Mouse (Mus musculus): ENCODE measurements around the gene Palm2. TPM values are rescaled to one million over a fixed set of nuclear protein-coding genes. Genes with fewer than 3 reads are reported as not detected.
A peak's percentile ranks its signal among the peaks of the same experiment; 100 is the strongest.
"Not testable (repeated sequence)": the region's sequence is repeated elsewhere in the genome, so short reads cannot be mapped to it uniquely, and the experiment has no call there.

Palm2 gene
- 4.9 and 7.0 TPM in 2 replicates for polyA plus RNA-seq (2014; fragmentation: Nextera tagmentation; extraction: Ambion mirVana)

DNA sequence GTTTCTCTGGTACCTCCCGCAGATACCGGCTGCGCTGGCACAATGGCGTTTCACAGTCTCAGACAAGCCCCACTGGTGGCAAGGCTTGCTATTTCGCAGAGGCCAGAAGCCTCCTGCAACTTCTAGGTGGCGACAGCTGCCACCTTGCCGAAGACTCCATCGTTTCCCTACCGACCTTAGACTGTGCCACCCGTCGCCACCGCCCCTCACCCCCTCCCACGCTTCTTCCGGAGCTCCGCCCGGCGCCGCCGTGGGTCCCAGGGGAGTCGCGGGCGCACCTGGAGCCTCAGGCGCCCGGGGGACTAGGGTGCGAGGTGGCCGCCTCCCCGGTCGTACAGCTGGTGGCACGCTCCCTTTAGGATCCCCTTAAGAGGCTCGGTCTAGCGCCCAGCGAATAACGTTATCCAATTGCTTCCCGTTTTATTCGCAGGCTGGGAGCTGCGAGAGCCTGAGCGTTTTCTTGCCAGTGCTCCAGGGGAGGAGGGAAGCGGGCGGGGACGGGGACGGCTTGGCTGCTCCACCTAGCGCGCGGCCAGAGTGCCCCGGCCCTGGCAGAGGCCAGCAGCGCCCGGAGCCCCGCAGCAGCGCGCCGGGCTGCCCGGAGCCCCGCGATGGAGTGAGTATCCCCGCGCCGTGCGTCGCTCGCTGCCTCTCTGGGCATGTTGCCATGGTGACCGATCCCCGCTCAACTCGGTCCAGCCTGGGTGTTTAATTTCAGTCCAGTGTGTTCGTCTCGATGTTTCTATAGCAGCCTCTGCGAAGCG is at the start of gene Palm2:
Gene Palm2, plus strand, starts transcription at position 307 of the 764 bp plus-strand sequence.
- Histone ChIP-seq H3K9me3 (replicated peaks; ENCODE audit: control insufficient read depth, low read length) (no peaks in the 10 kb centered on the region), H3K36me3 (replicated peaks; ENCODE audit: control insufficient read depth, insufficient read depth, low read depth, low read length) (no peaks in the 10 kb centered on the region), H3K27ac (replicated peaks; ENCODE audit: low read depth, low read length) (no peak within 1 kb of the TSS), H3K4me3 (ENCODE audit: low read depth, low read length) (peak within 1 kb of the TSS; percentile 61), H3K9ac (replicated peaks; ENCODE audit: low read length) (peak within 1 kb of the TSS; percentile 51), H3K4me2 (ENCODE audit: low read depth, low read length) (peak within 1 kb of the TSS; percentile 99), H3K27me3 (ENCODE audit: control insufficient read depth, insufficient read depth, low read length) (peaks cover 14% of the 10 kb centered on the region), H3K4me1 (ENCODE audit: control insufficient read depth, insufficient read depth, low read length) (no peaks in the 10 kb centered on the region)
- under 1% methylated on average over 65 of the region's 67 CpGs for WGBS
- ATAC-seq (replicated peaks; ENCODE audit: insufficient number of reproducible peaks, low FRiP score, low TSS enrichment, low read depth), result peak; percentile 86
- peak; percentile 83 for DNase-seq (ENCODE audit: low spot score)

DNA sequence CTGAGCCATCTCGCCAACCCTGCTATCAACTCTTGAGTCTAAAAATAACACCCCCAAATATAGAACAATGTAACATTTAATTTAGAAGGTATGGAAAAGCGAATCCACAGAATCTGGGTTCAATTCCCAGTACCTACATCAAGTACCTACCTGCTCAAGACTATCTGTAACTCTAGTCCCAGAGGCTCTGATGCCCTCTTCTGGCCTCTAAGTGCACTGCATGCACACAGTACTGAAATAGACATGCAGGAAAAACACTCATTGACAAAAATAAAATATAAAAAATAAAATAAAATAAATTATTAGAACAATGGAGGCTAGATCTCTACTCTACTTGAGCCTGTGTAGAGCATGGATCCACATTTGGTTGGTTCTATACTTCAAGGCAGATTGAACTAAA is 49.7 kb upstream of the Palm2 start:
- Histone ChIP-seq H3K4me2 (ENCODE audit: low read depth, low read length) (no peak overlapping the region), H3K27ac (replicated peaks; ENCODE audit: low read depth, low read length) (no peak overlapping the region), H3K36me3 (replicated peaks; ENCODE audit: control insufficient read depth, insufficient read depth, low read depth, low read length) (no peaks in the 10 kb centered on the region), H3K9me3 (replicated peaks; ENCODE audit: control insufficient read depth, low read length) (no peaks in the 10 kb centered on the region), H3K27me3 (ENCODE audit: control insufficient read depth, insufficient read depth, low read length) (no peaks in the 10 kb centered on the region), H3K4me3 (ENCODE audit: low read depth, low read length) (no peak overlapping the region), H3K9ac (replicated peaks; ENCODE audit: low read length) (no peak overlapping the region), H3K4me1 (ENCODE audit: control insufficient read depth, insufficient read depth, low read length) (no peaks in the 10 kb centered on the region)
- 90% methylated on average over 2 of the region's 2 CpGs for WGBS
- ATAC-seq (replicated peaks; ENCODE audit: insufficient number of reproducible peaks, low FRiP score, low TSS enrichment, low read depth) (no peak), DNase-seq (ENCODE audit: low spot score) (peak; percentile 40)

DNA sequence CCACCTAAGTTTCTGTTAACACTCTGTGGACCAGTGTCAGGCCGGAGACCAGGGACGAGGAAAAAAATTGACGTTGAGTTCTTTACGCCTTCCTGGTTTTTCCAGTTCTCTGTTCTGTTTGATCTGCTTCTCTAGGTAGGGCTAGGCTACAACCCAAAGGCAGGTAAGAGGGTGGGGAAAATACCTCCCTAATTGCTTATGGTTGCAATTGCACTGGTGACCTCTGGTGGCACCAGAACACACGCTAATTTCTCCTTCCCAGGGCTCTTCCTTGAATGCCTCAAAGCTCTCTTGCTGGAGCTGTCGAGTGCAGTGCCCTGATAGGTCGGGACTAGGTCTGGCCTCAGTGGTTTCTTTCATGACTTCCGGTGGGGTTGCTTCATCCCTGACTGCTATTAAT is 42.9 kb upstream of the Palm2 start:
- DNase-seq (ENCODE audit: low spot score) (no peak), ATAC-seq (replicated peaks; ENCODE audit: insufficient number of reproducible peaks, low FRiP score, low TSS enrichment, low read depth) (no peak)
- H3K27me3 ChIP-seq (ENCODE audit: control insufficient read depth, insufficient read depth, low read length), result no peaks in the 10 kb centered on the region
- no peak overlapping the region for H3K27ac ChIP-seq (replicated peaks; ENCODE audit: low read depth, low read length)
- no peaks in the 10 kb centered on the region for H3K36me3 ChIP-seq (replicated peaks; ENCODE audit: control insufficient read depth, insufficient read depth, low read depth, low read length)
- H3K9me3 ChIP-seq (replicated peaks; ENCODE audit: control insufficient read depth, low read length), result no peaks in the 10 kb centered on the region
- no peak overlapping the region for H3K4me3 ChIP-seq (ENCODE audit: low read depth, low read length)
- 57% methylated on average over 8 of the region's 8 CpGs for WGBS
- H3K4me2 ChIP-seq (ENCODE audit: low read depth, low read length), result no peak overlapping the region
- H3K4me1 ChIP-seq (ENCODE audit: control insufficient read depth, insufficient read depth, low read length), result no peaks in the 10 kb centered on the region
- no peak overlapping the region for H3K9ac ChIP-seq (replicated peaks; ENCODE audit: low read length)

DNA sequence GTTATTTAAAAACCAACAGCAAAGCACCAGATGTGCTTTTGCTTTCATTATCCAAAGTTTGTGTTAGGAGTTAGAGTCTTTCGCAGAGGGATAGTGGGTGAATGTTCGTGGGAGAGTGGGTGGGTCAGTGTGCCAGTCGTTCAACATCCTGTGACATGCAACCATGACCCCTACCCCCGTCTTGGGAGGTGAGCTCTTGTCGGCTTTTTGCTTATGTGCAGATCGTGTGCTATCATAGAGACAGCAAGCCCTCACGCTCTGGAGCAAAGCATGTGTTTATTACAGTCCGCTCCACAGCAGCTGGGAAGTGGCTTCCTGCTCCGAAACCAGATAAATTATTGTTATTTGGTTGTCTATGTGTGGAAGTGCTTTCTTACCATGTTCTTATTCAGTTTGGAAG is 37.6 kb upstream of the Palm2 start:
- Histone ChIP-seq H3K4me2 (ENCODE audit: low read depth, low read length) (no peak overlapping the region), H3K4me1 (ENCODE audit: control insufficient read depth, insufficient read depth, low read length) (no peaks in the 10 kb centered on the region), H3K27ac (replicated peaks; ENCODE audit: low read depth, low read length) (no peak overlapping the region), H3K27me3 (ENCODE audit: control insufficient read depth, insufficient read depth, low read length) (no peaks in the 10 kb centered on the region), H3K4me3 (ENCODE audit: low read depth, low read length) (no peak overlapping the region), H3K36me3 (replicated peaks; ENCODE audit: control insufficient read depth, insufficient read depth, low read depth, low read length) (no peaks in the 10 kb centered on the region), H3K9me3 (replicated peaks; ENCODE audit: control insufficient read depth, low read length) (no peaks in the 10 kb centered on the region), H3K9ac (replicated peaks; ENCODE audit: low read length) (no peak overlapping the region)
- 85% methylated on average over 9 of the region's 9 CpGs for WGBS
- ATAC-seq (replicated peaks; ENCODE audit: insufficient number of reproducible peaks, low FRiP score, low TSS enrichment, low read depth), result no peak
- DNase-seq (ENCODE audit: low spot score), result no peak

DNA sequence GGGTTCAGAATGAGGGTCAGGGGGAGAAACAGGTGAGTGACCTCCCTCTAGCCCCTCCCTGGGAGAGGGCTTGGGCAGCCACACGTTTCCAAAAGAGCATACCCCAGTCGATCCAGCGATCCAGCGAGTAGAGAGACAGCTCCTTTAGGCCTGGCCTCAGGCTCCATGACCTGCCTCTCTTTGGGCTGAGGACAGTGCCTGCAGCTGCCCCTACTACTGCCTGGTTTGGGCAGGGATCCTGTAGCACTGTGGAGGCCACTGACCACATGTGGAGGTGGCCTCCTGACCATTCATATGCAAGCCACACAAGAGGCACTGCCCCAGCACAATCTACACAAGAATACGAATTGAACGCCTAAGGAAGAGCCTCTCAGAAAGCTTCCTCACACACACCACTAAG is 21.7 kb upstream of the Palm2 start:
- not testable (repeated sequence) for ATAC-seq (replicated peaks; ENCODE audit: insufficient number of reproducible peaks, low FRiP score, low TSS enrichment, low read depth); H3K4me2 ChIP-seq (ENCODE audit: low read depth, low read length); H3K27ac ChIP-seq (replicated peaks; ENCODE audit: low read depth, low read length); H3K36me3 ChIP-seq (replicated peaks; ENCODE audit: control insufficient read depth, insufficient read depth, low read depth, low read length); H3K4me3 ChIP-seq (ENCODE audit: low read depth, low read length); H3K9ac ChIP-seq (replicated peaks; ENCODE audit: low read length); DNase-seq (ENCODE audit: low spot score); H3K27me3 ChIP-seq (ENCODE audit: control insufficient read depth, insufficient read depth, low read length); H3K9me3 ChIP-seq (replicated peaks; ENCODE audit: control insufficient read depth, low read length); H3K4me1 ChIP-seq (ENCODE audit: control insufficient read depth, insufficient read depth, low read length)
- 35% methylated on average over 6 of the region's 6 CpGs for WGBS

DNA sequence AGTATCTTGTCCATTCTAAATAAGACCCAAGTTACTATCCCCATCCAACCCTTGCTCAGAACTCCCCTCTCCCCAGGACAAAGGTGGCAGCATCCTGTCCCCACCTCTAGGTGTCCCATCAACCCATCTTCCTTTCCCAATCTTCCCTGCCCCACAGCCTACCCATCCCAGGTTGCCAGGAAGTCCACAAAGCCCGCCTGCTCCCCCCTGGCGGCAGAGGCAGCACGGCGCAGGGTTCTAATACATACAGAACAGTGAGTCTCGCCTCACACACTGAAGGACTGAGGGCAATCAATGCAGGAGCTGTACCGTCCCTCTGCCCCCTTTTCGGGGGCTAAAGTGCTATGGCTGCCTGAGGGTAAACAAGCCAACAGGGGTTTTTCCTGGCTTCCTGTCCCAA is 21.0 kb upstream of the Palm2 start:
- H3K9me3 ChIP-seq (replicated peaks; ENCODE audit: control insufficient read depth, low read length), result no peaks in the 10 kb centered on the region
- no peak overlapping the region for H3K9ac ChIP-seq (replicated peaks; ENCODE audit: low read length)
- WGBS, result 41% methylated on average over 7 of the region's 7 CpGs
- H3K27me3 ChIP-seq (ENCODE audit: control insufficient read depth, insufficient read depth, low read length), result no peaks in the 10 kb centered on the region
- no peak overlapping the region for H3K4me3 ChIP-seq (ENCODE audit: low read depth, low read length)
- ATAC-seq (replicated peaks; ENCODE audit: insufficient number of reproducible peaks, low FRiP score, low TSS enrichment, low read depth) (no peak), DNase-seq (ENCODE audit: low spot score) (no peak)
- no peak overlapping the region for H3K27ac ChIP-seq (replicated peaks; ENCODE audit: low read depth, low read length)
- H3K36me3 ChIP-seq (replicated peaks; ENCODE audit: control insufficient read depth, insufficient read depth, low read depth, low read length), result no peaks in the 10 kb centered on the region
- H3K4me1 ChIP-seq (ENCODE audit: control insufficient read depth, insufficient read depth, low read length), result no peaks in the 10 kb centered on the region
- no peak overlapping the region for H3K4me2 ChIP-seq (ENCODE audit: low read depth, low read length)

DNA sequence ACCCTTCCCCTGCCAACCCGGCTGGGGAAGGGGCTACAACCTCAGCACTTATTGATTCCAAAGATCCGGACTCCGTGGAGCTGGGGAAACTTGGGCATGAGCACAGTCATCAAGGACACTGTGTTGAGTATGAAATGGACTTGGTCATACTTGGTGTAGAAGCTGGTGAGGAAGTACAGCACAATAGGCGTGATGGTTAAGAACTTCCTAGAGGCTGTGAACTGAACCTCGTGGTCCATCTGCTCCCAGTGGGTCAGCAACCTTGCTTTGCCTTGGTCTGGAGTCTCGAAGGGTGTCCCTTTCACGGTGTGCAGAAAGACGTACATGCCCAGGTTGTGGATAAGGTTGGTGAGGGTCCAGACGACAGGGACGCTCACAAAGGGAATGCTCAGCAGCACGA is 20.4 kb upstream of the Palm2 start:
- not testable (repeated sequence) for H3K27me3 ChIP-seq (ENCODE audit: control insufficient read depth, insufficient read depth, low read length); H3K4me2 ChIP-seq (ENCODE audit: low read depth, low read length); H3K4me1 ChIP-seq (ENCODE audit: control insufficient read depth, insufficient read depth, low read length); H3K9ac ChIP-seq (replicated peaks; ENCODE audit: low read length); ATAC-seq (replicated peaks; ENCODE audit: insufficient number of reproducible peaks, low FRiP score, low TSS enrichment, low read depth); H3K36me3 ChIP-seq (replicated peaks; ENCODE audit: control insufficient read depth, insufficient read depth, low read depth, low read length); H3K27ac ChIP-seq (replicated peaks; ENCODE audit: low read depth, low read length); DNase-seq (ENCODE audit: low spot score); H3K9me3 ChIP-seq (replicated peaks; ENCODE audit: control insufficient read depth, low read length); H3K4me3 ChIP-seq (ENCODE audit: low read depth, low read length)
- 90% methylated on average over 11 of the region's 11 CpGs for WGBS

DNA sequence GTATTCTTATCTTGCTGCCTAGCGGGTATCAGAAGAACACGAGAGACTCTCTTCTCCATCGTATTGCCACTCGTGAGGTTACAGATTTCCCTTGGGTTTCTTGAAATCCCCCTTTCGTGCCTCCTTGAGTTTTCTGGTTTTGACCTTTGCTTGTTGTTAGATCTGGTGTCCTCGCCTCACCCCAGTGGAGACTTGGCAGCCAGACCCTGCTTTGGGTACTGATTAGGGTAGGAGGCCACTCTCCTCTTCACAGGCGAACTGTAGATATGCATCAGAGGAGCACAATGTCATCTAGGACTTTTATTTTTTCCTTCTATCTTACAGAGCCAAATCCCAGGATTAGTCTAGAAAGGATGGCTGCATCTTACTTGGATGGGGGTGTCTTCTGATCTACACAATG is 10.0 kb upstream of the Palm2 start:
- H3K4me3 ChIP-seq (ENCODE audit: low read depth, low read length), result no peak overlapping the region
- WGBS, result 86% methylated on average over 7 of the region's 7 CpGs
- H3K9me3 ChIP-seq (replicated peaks; ENCODE audit: control insufficient read depth, low read length), result no peaks in the 10 kb centered on the region
- H3K4me1 ChIP-seq (ENCODE audit: control insufficient read depth, insufficient read depth, low read length), result no peaks in the 10 kb centered on the region
- ATAC-seq (replicated peaks; ENCODE audit: insufficient number of reproducible peaks, low FRiP score, low TSS enrichment, low read depth) (no peak), DNase-seq (ENCODE audit: low spot score) (no peak)
- no peaks in the 10 kb centered on the region for H3K36me3 ChIP-seq (replicated peaks; ENCODE audit: control insufficient read depth, insufficient read depth, low read depth, low read length)
- H3K9ac ChIP-seq (replicated peaks; ENCODE audit: low read length), result no peak overlapping the region
- H3K27me3 ChIP-seq (ENCODE audit: control insufficient read depth, insufficient read depth, low read length), result no peaks in the 10 kb centered on the region
- no peak overlapping the region for H3K27ac ChIP-seq (replicated peaks; ENCODE audit: low read depth, low read length)
- H3K4me2 ChIP-seq (ENCODE audit: low read depth, low read length), result no peak overlapping the region

All from embryonic facial prominence, embryonic 11.5 days (tissue).